Mouse (Mus musculus) olfactory bulb, adult 2 months (tissue): ENCODE data around the gene Upf1.

Experiments used
- CTCF ChIP-seq: fragments of 200-500 bp; IDR thresholded peaks from 2 replicates; pipeline ENCODE4 v1.5.1; 2012; ENCODE audit warnings: low read depth, mild to moderate bottlenecking, low read length, moderate library complexity; ENCODE audit not compliant: insufficient read depth
- POLR2A ChIP-seq: fragments of 200-500 bp; IDR thresholded peaks from 2 replicates; pipeline ENCODE4 v1.6.1; 2012; ENCODE audit warnings: mild to moderate bottlenecking, low read depth, low read length, moderate library complexity; ENCODE audit not compliant: insufficient read depth

- TF ChIP-seq CTCF (no peak), POLR2A (peak; percentile 73; the same call in 1 of the 2 replicates)
Observed at GRCm38 (mm10) chr8:70315624-70316510, 37.2 kb downstream of the Upf1 start, which contains the start of gene Cers1.
